Mouse (Mus musculus): ENCODE results near the gene Nap1l3.

The Nap1l3 gene

DNA sequence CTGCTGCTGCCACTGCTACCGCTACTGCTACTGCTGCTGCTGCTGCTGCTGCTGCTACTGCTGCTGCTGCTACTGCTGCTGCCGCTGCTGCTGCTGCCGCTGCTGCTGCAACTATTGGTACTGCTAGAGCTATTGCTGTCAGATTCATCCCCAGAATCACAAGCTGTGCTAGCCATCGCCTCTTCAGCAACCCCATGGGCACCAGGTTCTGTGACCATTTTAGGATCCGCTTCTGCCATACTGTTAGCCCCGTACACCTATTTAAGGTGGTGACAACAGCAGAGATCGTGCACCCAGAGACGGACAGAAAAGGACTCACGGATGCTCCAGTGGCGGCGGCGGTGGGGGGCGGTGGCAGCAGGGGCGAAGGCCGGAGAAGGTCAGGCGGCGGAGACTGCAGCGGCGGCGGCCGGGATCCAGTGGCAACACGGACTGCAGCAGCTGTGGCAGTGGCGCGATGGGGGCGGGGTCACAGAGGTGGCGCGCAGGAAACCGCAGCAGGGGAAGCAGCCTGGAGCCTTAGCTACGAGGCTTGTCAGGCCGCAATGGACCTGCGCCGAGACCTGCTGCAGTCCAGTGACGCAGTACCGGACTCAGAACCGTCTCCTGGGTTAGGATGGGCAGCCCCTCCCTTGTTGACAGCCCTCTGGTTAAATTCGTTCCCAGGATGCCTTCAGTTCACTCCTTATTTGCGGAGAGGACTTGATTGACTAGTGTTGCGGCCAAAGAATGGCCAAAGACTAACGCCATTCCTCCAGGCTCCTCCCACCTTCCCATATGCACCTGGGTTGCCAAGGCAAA lies at the start of gene Nap1l3:
Gene Nap1l3, minus strand, starts transcription at position 621 of the 801 bp plus-strand sequence.
- peak; percentile 45 for DNase-seq (ENCODE audit: low read depth, low spot score)

DNA sequence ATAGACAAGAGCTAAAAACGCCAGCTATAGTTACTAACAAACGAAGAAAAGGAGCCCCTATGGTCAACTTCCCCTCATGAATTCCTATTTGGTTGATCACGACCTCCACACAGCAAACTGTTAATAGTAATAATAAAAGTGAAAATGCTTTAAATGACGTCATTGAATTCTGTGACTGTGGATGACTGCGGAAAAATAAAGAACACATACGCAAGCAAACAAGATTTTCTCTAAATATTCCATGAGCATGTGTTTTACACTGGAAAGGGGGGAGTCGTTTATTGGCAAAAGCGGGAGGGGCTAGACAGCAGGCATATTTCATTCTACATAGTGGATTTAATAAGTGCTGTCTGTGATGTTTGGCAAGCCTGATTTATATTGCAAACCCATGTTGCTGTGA lies 451 bp upstream of the Nap1l3 start:
- no peak for DNase-seq (ENCODE audit: low read depth, low spot score)

Measured in retina, adult 2 months (tissue).